Mouse (Mus musculus) small intestine, adult 2 months (tissue): ENCODE measurements around the gene Carmil3.

Experiments
- CTCF ChIP-seq: fragments of 200-500 bp; IDR thresholded peaks from 2 replicates; pipeline ENCODE4 v1.5.1; 2012; ENCODE audit warnings: low read depth, mild to moderate bottlenecking, control low read depth, inconsistent platforms, low read length, moderate library complexity, mixed read lengths; ENCODE audit not compliant: insufficient replicate concordance, insufficient read length; ENCODE audit errors: extremely low read depth
- POLR2A ChIP-seq: fragments of 200-500 bp; IDR thresholded peaks from 2 replicates; pipeline ENCODE4 v1.6.1; 2012; ENCODE audit warnings: low read depth, mild to moderate bottlenecking, control low read depth, inconsistent platforms, low read length, moderate library complexity

- TF ChIP-seq POLR2A: no peak
- no peak for TF ChIP-seq CTCF
Measured at GRCm38 (mm10) chr14:55475654-55476053, 14.8 kb upstream of the Carmil3 start.
